Comparison of ENCODE assay signal across 15 mouse cellular contexts in genomic region chr6:144541316-144541715, GRCm38 (mm10).
DNase-seq lines count a peak whose midpoint lies in the region.
"Had no signal": no experiment of that assay in that cellular context is flagged by ENCODE, and none has a peak within 500 bp of the region (broad histone marks: within the 10 kb centered on the region; RNA-seq: fewer than 3 reads in every experiment).

No protein-coding gene starts in this region.

- DNase-seq in adrenal gland, adult (ENCODE audit: inconsistent age in 2 of 2, low spot score in 1 of 2) = peak; percentile 19 to 42
- no peak for DNase-seq in adrenal gland, postnatal 25 days
- peak; percentile 3 for DNase-seq in thymus, postnatal 0 days (ENCODE audit: low spot score)
- no peak for DNase-seq in thymus, adult 18-20 months
- peak; percentile 2 for DNase-seq in adrenal gland, postnatal 10 days
- no peak for DNase-seq in embryo, embryonic 10 days (ENCODE audit: low spot score)
- no peak for DNase-seq in left cerebral cortex, adult 18-20 months (ENCODE audit: low spot score in 2 of 2)
- DNase-seq: cerebellum, adult 9-10 months; gastrocnemius, adult 2 months; kidney, adult 2 months; layer of hippocampus, postnatal 36 days; lung, adult 18-20 months; lung, postnatal 10 days; right cerebral cortex, adult 18-20 months; right cerebral cortex, postnatal 4 days had no signal

Comparison
In these comparisons a context has a peak if more than half of its experiments do, and no peak if none do; other contexts are left out.
1. DNase-seq: peak in adrenal gland, adult (2 of 2), thymus, postnatal 0 days (single experiment) and adrenal gland, postnatal 10 days (single experiment); none in adrenal gland, postnatal 25 days (single experiment), thymus, adult 18-20 months (0 of 2), embryo, embryonic 10 days (single experiment) and left cerebral cortex, adult 18-20 months (0 of 2).